Mouse (Mus musculus) gastrocnemius, postnatal 14 days (tissue): ENCODE measurements around the gene Bcl2l15. TPM values are rescaled to one million over a fixed set of nuclear protein-coding genes. Genes with fewer than 3 reads are reported as not detected.

Experiments
- DNase-seq: peaks from one replicate; pipeline ENCODE4 v3.0.0; 2021; ENCODE audit warnings: mixed read lengths
- intact Hi-C: fragments of 180-260 bp; cut with DNase I; formaldehyde crosslinking; loops from one replicate; pipeline ENCODE4 v1.15.1; 2025; ENCODE audit warnings: low total_unique reads
- total RNA-seq, 2 experiments: library from RNA; stranded (reverse); gene quantifications; 2 replicates each; pipeline ENCODE4 v1.2.3; 2021

Gene Bcl2l15
- total RNA-seq, 2 experiments from 2014 or later: 0.33 TPM; not detected in 1

- intact Hi-C loops: no loop called here
- DNase-seq: no peak
Observed at GRCm38 (mm10) chr3:103859851-103860391, 27.5 kb downstream of the Bcl2l15 start.

GRCm38 (mm10) chr3:103862721-103863220, 30.4 kb downstream of the Bcl2l15 start:
- DNase-seq: no peak
- intact Hi-C loops: no loop called here

- intact Hi-C loops: no loop called here
Observed at GRCm38 (mm10) chr3:103864200-103864599, 31.8 kb downstream of the Bcl2l15 start.

DNA sequence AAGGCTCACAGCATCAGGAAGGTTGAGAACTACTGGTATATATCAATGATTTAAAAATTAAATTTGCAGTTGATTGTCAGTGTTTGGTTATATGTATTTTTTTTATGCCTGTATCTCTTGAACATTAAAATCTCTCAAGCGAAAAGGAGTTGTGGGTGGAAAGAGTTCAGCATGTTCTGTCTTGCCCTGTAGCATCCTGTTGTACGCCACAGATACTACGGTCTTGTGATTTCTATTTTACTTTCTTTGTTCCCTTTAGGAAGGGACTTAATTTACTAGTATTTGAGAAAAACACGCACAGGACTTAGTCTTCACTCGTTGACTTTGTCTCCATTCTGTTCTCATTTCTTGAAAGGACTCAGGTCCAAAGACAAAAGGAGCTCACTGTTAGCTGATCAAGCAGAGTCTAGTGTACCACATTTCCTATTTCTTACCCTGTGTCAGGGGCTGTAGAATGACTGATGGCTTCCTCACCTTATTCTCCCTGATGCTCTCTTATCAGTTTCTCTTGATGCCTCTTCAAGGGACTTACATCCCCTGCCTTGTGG, 35.1 kb downstream of the Bcl2l15 start:
- intact Hi-C loops: no loop called here
- DNase-seq: no peak

More at GRCm38 (mm10) chr3:103864200-103864599, 31.8 kb downstream of the Bcl2l15 start:
- DNase-seq: no peak

- intact Hi-C loops: no loop called here
Observed at GRCm38 (mm10) chr3:103868008-103868407, 35.6 kb downstream of the Bcl2l15 start.

GRCm38 (mm10) chr3:103872663-103873098, 40.3 kb downstream of the Bcl2l15 start:
- intact Hi-C loops: no loop called here

More at GRCm38 (mm10) chr3:103868008-103868407, 35.6 kb downstream of the Bcl2l15 start:
- DNase-seq: no peak

DNA sequence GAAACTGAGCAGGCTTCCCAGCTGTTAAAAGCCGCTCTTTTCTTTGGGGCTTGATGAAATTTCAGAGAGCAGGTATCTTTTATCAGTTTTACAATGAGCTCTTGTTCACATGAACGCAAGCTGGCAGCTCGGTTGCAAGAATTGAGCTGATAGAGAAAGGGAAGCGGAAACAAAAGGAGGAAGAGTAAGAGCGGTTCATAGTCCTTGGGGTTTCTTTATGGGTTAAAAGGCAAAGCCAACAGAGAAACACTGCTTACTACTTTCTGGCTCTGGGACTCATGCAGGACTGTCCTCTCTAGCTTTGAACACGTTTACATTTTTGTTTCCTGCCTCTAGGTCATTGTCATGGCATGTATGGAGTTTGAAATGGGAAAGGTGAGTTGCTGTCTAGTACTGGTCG, 41.9 kb downstream of the Bcl2l15 start:
- DNase-seq: no peak
- intact Hi-C loops: no loop called here

More at GRCm38 (mm10) chr3:103872663-103873098, 40.3 kb downstream of the Bcl2l15 start:
- DNase-seq: no peak

GRCm38 (mm10) chr3:103885946-103886345, 53.5 kb downstream of the Bcl2l15 start:
- no peak for DNase-seq
- intact Hi-C loops: loop anchor here (10.0 kb wide), 1 partner anchor 151 kb away; the partner anchor contains the start of genes Gm10964 and Olfml3

- peak; percentile 14 for DNase-seq
- intact Hi-C loops: loop anchor here (10.0 kb wide), 1 partner anchor 153 kb away; the partner anchor contains the start of genes Gm10964 and Olfml3
Observed at GRCm38 (mm10) chr3:103887581-103887980, 55.2 kb downstream of the Bcl2l15 start.

GRCm38 (mm10) chr3:103893374-103893773, 61.0 kb downstream of the Bcl2l15 start:
- intact Hi-C loops: no loop called here
- no peak for DNase-seq

Other genes with a start within 250 kb of the Bcl2l15 start
- 1 to 10 TPM in 1 of 2 experiments, under 1 TPM in 1; 0.13 to 3.5 TPM for gene Atg4a-ps, start 186.5 kb upstream of the Bcl2l15 start, total RNA-seq
- 1 to 10 TPM; 6.7 to 8.2 TPM for gene Olfml3, start 94.6 kb upstream of the Bcl2l15 start, total RNA-seq
- gene Gm10964, start 93.2 kb upstream of the Bcl2l15 start, total RNA-seq: not detected
- gene Hipk1, start 41.0 kb upstream of the Bcl2l15 start, total RNA-seq: 10 to 100 TPM; 45.8 to 71.0 TPM
- gene Dclre1b, start 23.2 kb upstream of the Bcl2l15 start, total RNA-seq: 1 to 10 TPM; 3.7 to 7.1 TPM
- 10 to 100 TPM in 1 of 2 experiments, 1 to 10 TPM in 1; 8.6 to 10.6 TPM for gene Ap4b1, start 23.1 kb upstream of the Bcl2l15 start, total RNA-seq
- under 1 TPM in 1 of 2 experiments, not detected in 1; 0.11 TPM for gene Gm43064, start 23.0 kb upstream of the Bcl2l15 start, total RNA-seq
- gene Ptpn22, start 27.2 kb downstream of the Bcl2l15 start, total RNA-seq: under 1 TPM; 0.37 to 0.75 TPM
- 1 to 10 TPM; 6.0 to 7.2 TPM for gene Rsbn1, start 81.5 kb downstream of the Bcl2l15 start, total RNA-seq
- 1 to 10 TPM; 6.1 to 6.3 TPM for gene Phtf1, start 135.5 kb downstream of the Bcl2l15 start, total RNA-seq